In the genomic region with DNA sequence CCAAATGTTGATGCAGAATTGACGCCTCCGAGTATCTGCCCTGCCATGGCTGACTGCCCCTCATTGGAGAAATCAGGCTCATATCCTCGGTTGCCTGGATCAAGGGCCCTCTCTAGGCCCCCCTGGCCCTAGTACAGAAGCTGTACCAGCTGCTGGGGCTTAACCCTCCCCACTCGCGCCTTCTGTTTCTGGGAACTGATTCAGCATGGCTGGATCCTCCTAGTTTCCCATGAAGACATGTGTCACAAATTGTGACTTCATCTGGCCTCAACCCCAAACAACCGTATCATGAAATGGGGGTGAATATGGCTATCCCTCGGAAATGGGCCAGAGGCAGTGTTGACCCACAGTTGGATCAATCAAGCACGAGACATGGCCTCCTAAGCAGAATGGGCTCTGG, we compare ENCODE assay signal across 21 mouse cellular contexts.
DNase-seq lines count a peak whose midpoint lies in the region; ATAC-seq lines count a peak whose summit lies in the region.
"Had no signal": no experiment of that assay in that cellular context is flagged by ENCODE, and none has a peak within 500 bp of the region (broad histone marks: within the 10 kb centered on the region; RNA-seq: fewer than 3 reads in every experiment).

No protein-coding gene starts in this region.

- H3K4me3 ChIP-seq in heart, embryonic 10.5 days, result no peak overlapping the region
- no peak overlapping the region for H3K4me3 ChIP-seq in midbrain, embryonic 11.5 days (ENCODE audit: low read depth, low read length)
- H3K4me3 ChIP-seq in midbrain, embryonic 16.5 days (ENCODE audit: low read depth, low read length), result no peak overlapping the region
- no peak overlapping the region for H3K4me3 ChIP-seq in limb, embryonic 10.5 days
- H3K4me3 ChIP-seq: embryonic facial prominence, embryonic 15.5 days; erythroblast, embryonic 14.5 days; heart, embryonic 13.5 days; hindbrain, embryonic 15.5 days had no signal

- peak; percentile 70 for DNase-seq in heart, embryonic 10.5 days (ENCODE audit: low spot score)
- no peak for DNase-seq in heart, postnatal 25 days (ENCODE audit: low spot score)
- DNase-seq in midbrain, embryonic 11.5 days (ENCODE audit: low spot score, missing footprints), result peak; percentile 14
- DNase-seq in limb, embryonic 10.5 days (ENCODE audit: low spot score), result no peak
- DNase-seq in skeletal muscle tissue, adult 2 months (ENCODE audit: low read depth, low spot score), result peak; percentile 14
- DNase-seq in layer of hippocampus, postnatal 14 days (ENCODE audit: low spot score in 2 of 2), result no peak
- DNase-seq: adrenal gland, adult 2 months; adrenal gland, postnatal 25 days; cerebellum, adult 18-20 months; cerebellum, adult 9-11 months; cerebellum, postnatal 36 days; gastrocnemius, postnatal 14 days; heart, postnatal 4 days had no signal

- peaks cover 29% of the 10 kb centered on the region for H3K4me1 ChIP-seq in heart, embryonic 10.5 days
- H3K4me1 ChIP-seq in midbrain, embryonic 11.5 days (ENCODE audit: control insufficient read depth, insufficient read depth, low read length), result peaks cover 5% of the 10 kb centered on the region
- peaks cover 13% of the 10 kb centered on the region for H3K4me1 ChIP-seq in midbrain, embryonic 16.5 days (ENCODE audit: control insufficient read depth, insufficient read depth, low read length)
- H3K4me1 ChIP-seq in limb, embryonic 10.5 days, result peaks cover 66% of the 10 kb centered on the region

- no peak overlapping the region for H3K4me2 ChIP-seq in midbrain, embryonic 11.5 days
- H3K4me2 ChIP-seq in midbrain, embryonic 16.5 days (ENCODE audit: low read length), result no peak overlapping the region
- H3K4me2 ChIP-seq: embryonic facial prominence, embryonic 15.5 days; heart, embryonic 13.5 days; hindbrain, embryonic 15.5 days had no signal

- intact Hi-C loops in heart, postnatal 25 days (cut with DNase I), result loop anchor here (5.0 to 10.0 kb wide), 3 partner anchors 47 to 381 kb away; a partner anchor contains a TSS

- H3K27me3 ChIP-seq in heart, embryonic 10.5 days (ENCODE audit: insufficient read depth, poor library complexity, severe bottlenecking), result no peaks in the 10 kb centered on the region
- no peaks in the 10 kb centered on the region for H3K27me3 ChIP-seq in midbrain, embryonic 11.5 days (ENCODE audit: control insufficient read depth, insufficient read depth, low read length)
- no peaks in the 10 kb centered on the region for H3K27me3 ChIP-seq in midbrain, embryonic 16.5 days (ENCODE audit: control insufficient read depth, insufficient read depth, low read depth, low read length)
- no peaks in the 10 kb centered on the region for H3K27me3 ChIP-seq in limb, embryonic 10.5 days (ENCODE audit: low read depth, poor library complexity, severe bottlenecking)
- H3K27me3 ChIP-seq: CH12.LX; embryonic facial prominence, embryonic 15.5 days; hindbrain, embryonic 15.5 days had no signal

- WGBS in heart, embryonic 10.5 days, result 78% methylated on average over 8 of the region's 8 CpGs
- 81% methylated on average over 8 of the region's 8 CpGs for WGBS in midbrain, embryonic 11.5 days
- WGBS in midbrain, embryonic 16.5 days, result 77% methylated on average over 8 of the region's 8 CpGs
- 88% methylated on average over 8 of the region's 8 CpGs for WGBS in limb, embryonic 10.5 days

- ATAC-seq in midbrain, embryonic 11.5 days (ENCODE audit: low FRiP score), result no peak
- ATAC-seq in midbrain, embryonic 16.5 days, result no peak
- ATAC-seq: forebrain, embryonic 16.5 days; inflammation-experienced regulatory T-cells, adult 6 months had no signal

- H3K9ac ChIP-seq in midbrain, embryonic 11.5 days (ENCODE audit: low read length), result no peak overlapping the region
- H3K9ac ChIP-seq in midbrain, embryonic 16.5 days (ENCODE audit: low read depth, low read length), result no peak overlapping the region
- H3K9ac ChIP-seq: embryonic facial prominence, embryonic 15.5 days; heart, embryonic 13.5 days; hindbrain, embryonic 15.5 days had no signal

- H3K9me3 ChIP-seq in heart, embryonic 10.5 days, result no peaks in the 10 kb centered on the region
- H3K9me3 ChIP-seq in midbrain, embryonic 11.5 days (ENCODE audit: control insufficient read depth, low read length), result no peaks in the 10 kb centered on the region
- H3K9me3 ChIP-seq in midbrain, embryonic 16.5 days (replicated peaks; ENCODE audit: control insufficient read depth, low read length, poor library complexity, severe bottlenecking), result no peaks in the 10 kb centered on the region
- H3K9me3 ChIP-seq in limb, embryonic 10.5 days (replicated peaks), result no peaks in the 10 kb centered on the region
- H3K9me3 ChIP-seq: embryonic facial prominence, embryonic 15.5 days; heart, embryonic 13.5 days; hindbrain, embryonic 15.5 days had no signal

- H3K36me3 ChIP-seq in heart, embryonic 10.5 days, result no peaks in the 10 kb centered on the region
- no peaks in the 10 kb centered on the region for H3K36me3 ChIP-seq in midbrain, embryonic 11.5 days (ENCODE audit: control insufficient read depth, insufficient read depth, low read length)
- no peaks in the 10 kb centered on the region for H3K36me3 ChIP-seq in midbrain, embryonic 16.5 days (ENCODE audit: control insufficient read depth, insufficient read depth, low read length)
- H3K36me3 ChIP-seq in limb, embryonic 10.5 days, result no peaks in the 10 kb centered on the region
- H3K36me3 ChIP-seq: embryonic facial prominence, embryonic 15.5 days; heart, embryonic 13.5 days; hindbrain, embryonic 15.5 days had no signal

- H3K27ac ChIP-seq in heart, embryonic 10.5 days, result no peak overlapping the region
- H3K27ac ChIP-seq in midbrain, embryonic 11.5 days (ENCODE audit: low read depth, low read length), result no peak overlapping the region
- no peak overlapping the region for H3K27ac ChIP-seq in midbrain, embryonic 16.5 days (ENCODE audit: low read length)
- H3K27ac ChIP-seq in limb, embryonic 10.5 days, result peak overlapping the region; percentile 98
- H3K27ac ChIP-seq: embryonic facial prominence, embryonic 15.5 days; heart, embryonic 13.5 days; hindbrain, embryonic 15.5 days had no signal

Comparison
In these comparisons a context has a peak if more than half of its experiments do, and no peak if none do; other contexts are left out.
1. DNase-seq: peak in heart, embryonic 10.5 days (single experiment), midbrain, embryonic 11.5 days (single experiment) and skeletal muscle tissue, adult 2 months (single experiment); none in heart, postnatal 25 days (single experiment), limb, embryonic 10.5 days (single experiment) and layer of hippocampus, postnatal 14 days (0 of 2).